Mouse (Mus musculus): ENCODE measurements around the gene Mgat4a.
A peak's percentile ranks its signal among the peaks of the same experiment; 100 is the strongest.

The Mgat4a gene

GRCm38 (mm10) chr1:37464878-37465452 is 75.9 kb downstream of the Mgat4a start:
- no peak for DNase-seq (ENCODE audit: low spot score)

DNA sequence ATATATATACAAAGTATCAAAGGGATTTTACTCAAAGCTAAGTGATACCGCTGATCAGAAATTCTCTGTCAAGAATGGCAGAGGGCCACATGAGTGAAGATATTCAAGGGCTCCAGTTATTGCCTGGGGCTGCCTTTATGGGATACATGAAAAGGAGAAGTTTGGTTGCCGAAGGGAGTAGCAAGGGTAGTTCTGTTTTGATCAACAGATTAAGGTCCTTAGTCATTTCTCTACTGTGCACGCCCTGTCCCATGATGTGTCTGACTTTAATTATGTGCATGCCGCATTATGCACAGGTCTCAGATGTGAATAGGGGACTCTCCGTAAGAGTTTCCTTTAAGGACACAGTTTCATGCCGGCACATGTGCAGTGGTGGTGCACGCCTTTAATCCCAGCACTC is 83.3 kb downstream of the Mgat4a start:
- DNase-seq (ENCODE audit: low spot score) = no peak

DNA sequence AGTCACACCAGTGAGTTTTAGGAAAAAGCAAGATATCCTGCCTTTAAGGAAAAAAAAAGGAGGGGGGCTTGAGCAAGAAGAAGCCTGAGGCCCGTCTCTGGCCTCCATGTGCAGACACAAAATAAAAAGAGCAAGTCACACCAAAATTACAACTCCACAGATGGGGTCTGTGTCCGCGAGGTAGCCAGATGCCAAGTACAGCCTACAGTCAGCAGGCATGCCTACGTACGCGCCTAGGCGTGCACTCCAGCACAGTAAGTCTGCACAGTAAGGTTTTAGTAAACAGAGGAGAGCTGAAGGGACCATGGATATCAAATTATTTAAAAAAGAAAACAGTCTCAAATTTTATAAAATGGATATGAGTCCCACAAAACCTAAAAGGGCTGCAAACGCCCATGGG is 89.5 kb downstream of the Mgat4a start:
- DNase-seq (ENCODE audit: low spot score) = no peak

- peak; percentile 45 for DNase-seq (ENCODE audit: low spot score)
These were observed 92.3 kb downstream of the Mgat4a start for GRCm38 (mm10) chr1:37448361-37449095.

DNA sequence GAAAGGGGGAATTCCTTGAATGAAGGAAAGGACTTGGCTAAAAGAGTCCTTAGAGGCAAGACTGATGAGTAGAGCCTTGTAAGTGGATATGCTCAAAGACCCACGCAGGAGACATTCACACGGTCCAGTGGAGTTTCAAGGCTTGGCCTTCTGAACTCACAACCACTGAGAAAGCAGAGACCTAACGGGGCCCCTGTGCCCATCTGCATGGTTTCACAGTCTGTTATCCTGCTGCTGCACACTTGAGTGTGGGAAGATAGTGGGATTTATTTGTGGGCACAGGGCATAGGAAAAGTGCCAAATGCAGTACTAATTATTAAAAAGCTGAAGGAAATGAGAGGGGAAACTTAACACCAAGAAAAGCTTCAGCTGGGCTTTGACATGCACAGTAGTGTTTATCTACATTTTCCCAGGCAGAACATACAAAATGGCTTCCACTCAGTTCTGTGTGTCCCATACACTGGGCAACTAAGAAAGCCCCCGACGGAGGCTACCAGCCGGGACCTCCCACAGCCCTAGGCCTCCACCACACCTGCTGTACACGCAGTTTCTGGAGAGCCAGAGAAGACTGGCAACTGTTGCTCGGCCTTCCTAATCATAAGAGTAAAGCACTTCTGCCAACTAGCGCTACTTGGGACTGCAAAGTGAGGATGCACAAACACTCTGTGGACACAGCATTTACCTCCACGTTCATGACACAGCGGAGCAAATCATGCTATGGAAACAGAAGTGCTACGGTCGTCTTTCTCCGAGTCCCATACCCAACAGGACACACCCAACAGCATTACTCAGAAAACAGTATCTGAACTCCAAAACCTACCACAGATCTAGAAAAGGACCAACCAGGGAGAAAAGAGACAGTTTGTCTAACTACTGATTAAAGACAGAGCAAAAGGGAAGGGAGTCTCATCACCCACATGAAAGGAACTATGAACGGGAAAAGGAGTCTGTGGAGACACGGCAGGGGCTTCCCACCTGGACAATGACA is 97.7 kb downstream of the Mgat4a start:
- DNase-seq (ENCODE audit: low spot score) = no peak

DNA sequence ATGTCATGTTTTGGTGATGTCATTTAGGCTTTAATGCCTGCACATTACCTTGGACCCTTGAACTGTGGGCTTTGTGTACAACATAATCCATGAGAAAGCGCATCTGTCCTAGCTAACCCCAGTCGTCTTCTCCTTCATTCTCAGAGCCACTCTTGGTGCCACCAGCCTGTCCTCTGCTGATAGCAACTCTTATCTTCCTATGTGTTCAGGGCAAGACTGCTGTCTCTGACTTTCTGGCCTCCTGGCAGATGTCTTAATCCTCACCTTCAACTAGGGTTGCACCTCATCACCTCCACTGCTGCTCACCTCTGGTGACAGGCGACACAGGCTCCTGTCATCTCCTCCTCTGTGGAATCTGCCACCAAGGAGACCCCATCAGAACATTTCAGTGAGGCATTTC is 104.4 kb downstream of the Mgat4a start:
- no peak for DNase-seq (ENCODE audit: low spot score)

DNA sequence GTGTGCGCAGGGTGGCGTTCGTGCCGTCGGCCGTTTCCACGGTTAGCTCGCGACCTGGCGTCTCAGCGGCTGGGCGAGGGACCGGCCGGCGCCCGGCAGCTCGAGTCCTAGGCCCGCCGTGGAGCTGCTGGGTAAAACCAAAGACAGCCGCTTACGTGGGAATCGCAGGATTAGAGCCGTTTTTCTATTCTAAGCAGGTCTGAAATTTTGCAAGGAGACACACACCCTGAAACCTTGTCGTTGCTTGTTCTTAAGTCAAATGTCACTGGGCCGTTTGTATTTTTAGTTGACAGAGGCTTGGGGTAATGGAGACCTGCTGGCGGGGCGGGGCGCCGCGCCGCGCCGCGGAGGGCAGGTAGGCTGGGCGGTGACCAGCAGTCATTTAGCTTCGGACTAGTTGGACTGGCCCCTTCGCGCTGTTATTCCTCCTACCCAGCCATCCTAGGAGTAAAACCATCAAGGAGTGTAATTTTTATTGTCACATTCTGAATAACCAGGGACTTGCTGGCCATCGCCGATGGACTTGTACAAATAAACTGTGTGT is 110.4 kb downstream of the Mgat4a start:
- DNase-seq (ENCODE audit: low spot score) = no peak

GRCm38 (mm10) chr1:37429366-37430296 is 111.2 kb downstream of the Mgat4a start, which contains the start of the genes Coa5 and Unc50:
TSS of gene Coa5 (minus strand) at chr1:37430103.
TSS of gene Unc50 (plus strand) at chr1:37430139.
- DNase-seq (ENCODE audit: low spot score) = peak; percentile 88

DNA sequence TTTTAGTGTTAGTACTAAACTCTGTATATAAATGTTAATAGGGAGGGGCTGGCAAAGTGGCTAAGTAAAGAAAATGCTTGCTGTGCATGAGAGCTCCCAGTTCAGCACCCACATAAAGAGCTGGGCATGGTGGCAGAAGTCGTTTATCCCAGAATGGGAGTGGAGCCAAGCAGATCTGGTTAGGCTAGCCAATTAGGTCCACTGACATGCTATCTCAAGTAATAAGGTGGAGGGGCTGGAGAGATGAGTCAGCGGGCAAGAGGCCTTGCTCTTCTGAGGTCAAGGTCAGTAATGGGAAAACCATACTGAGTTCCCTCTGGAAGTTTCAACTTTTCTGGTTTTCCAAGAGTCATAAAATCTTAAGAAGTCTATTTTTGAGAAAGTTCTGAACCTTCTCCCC is 111.9 kb downstream of the Mgat4a start:
- no peak for DNase-seq (ENCODE audit: low spot score)

DNA sequence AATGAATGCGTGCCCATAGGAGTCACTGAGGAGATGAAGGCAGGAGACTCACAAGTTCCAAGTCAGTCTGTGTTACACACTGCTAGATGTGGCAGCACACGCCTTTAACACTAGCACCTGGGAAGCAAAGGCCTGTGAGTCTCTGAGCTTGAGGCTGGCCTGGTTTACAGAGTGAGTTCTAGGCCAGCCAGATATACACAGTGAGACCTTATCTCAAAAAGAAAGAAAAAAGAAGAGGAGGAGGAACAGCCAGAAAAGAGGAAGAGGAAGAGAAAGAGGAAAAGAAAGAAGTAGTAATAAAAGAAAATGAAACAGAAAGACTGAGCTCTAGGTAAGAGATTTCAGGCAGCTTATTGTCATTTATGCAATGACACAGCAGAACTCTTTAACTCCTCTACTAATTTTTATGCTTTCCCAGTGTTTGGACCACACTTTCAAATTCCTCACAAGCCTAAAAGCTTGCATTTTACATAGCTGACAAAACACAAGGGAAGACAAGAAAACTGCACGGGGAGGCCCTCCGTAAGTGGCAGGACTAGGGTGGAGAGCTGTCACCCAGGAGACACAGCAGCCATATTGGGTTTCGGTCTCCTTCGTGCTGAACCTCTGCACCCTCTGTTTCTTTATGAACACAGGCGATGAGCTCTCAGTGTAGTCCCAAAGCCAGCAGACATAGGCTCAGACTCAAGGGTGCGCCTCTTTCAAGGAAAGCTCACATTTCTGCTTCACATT is 113.5 kb downstream of the Mgat4a start:
- DNase-seq (ENCODE audit: low spot score) = no peak

DNA sequence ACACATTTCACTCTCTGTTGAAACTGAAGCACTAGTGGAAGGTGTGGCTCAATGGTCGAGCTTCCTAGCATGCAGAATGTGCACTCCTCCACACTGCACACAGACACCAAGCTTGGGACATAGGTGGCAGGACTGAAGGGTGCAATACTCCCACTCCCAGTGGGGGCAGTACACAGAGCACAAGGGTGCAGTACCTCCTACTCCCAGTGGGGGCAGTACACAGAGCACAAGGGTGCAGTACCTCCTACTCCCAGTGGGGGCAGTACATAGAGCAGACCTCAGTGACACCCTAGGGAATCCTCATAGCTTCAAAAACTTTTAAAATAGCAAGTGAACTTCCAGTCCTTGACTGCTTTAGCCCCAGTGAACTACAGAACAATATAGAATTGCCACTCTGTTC is 121.4 kb downstream of the Mgat4a start:
- DNase-seq (ENCODE audit: low spot score) = peak; percentile 55

- DNase-seq (ENCODE audit: low spot score) = no peak
These were observed 125.4 kb downstream of the Mgat4a start for GRCm38 (mm10) chr1:37415394-37415793.

GRCm38 (mm10) chr1:37409647-37410046 is 131.2 kb downstream of the Mgat4a start:
- DNase-seq (ENCODE audit: low spot score) = no peak

GRCm38 (mm10) chr1:37408678-37409077 is 132.1 kb downstream of the Mgat4a start:
- DNase-seq (ENCODE audit: low spot score) = no peak

DNA sequence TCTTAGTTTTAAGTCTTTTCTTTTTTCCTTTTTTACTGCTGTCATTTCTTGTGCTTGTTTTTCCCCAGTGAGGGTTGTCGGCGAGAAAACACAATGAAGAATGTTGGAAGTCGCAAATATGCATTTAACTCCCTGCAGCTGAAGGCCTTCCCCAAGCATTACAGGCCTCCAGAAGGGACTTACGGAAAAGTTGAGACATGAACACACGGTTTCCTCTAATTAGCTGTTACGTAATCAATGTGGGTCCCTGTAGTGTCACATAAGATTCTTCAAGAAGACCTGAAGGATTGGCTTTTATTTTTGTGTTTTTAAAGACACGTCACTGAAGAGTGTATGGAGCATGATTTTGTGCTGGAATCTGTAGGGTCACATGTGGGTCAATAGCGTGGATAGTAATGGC is 132.8 kb downstream of the Mgat4a start:
- DNase-seq (ENCODE audit: low spot score) = no peak

- no peak for DNase-seq (ENCODE audit: low spot score)
These were observed 133.6 kb downstream of the Mgat4a start for GRCm38 (mm10) chr1:37407228-37407627.

DNA sequence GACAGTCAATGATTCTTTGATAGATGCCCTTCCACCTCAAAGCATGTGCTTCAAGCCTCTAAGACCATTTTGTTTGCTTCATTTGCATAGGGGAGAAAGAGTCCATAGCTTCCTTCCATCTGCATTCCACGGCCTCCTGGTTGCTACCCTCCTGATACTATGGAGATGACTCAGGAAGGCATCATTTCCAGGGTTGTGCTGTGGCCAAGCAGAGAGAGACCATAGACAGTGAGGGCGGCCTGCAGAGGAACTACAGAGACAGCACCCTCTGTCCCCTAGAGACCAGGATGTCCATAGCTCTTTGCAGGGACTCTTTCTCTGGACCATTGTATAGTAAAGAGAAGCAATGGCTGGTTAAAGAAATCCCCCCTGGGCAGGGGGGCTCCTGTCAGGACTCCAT is 135.7 kb downstream of the Mgat4a start:
- DNase-seq (ENCODE audit: low spot score) = no peak

- DNase-seq (ENCODE audit: low spot score) = peak; percentile 53
These were observed 139.1 kb downstream of the Mgat4a start for GRCm38 (mm10) chr1:37401687-37402086.

DNA sequence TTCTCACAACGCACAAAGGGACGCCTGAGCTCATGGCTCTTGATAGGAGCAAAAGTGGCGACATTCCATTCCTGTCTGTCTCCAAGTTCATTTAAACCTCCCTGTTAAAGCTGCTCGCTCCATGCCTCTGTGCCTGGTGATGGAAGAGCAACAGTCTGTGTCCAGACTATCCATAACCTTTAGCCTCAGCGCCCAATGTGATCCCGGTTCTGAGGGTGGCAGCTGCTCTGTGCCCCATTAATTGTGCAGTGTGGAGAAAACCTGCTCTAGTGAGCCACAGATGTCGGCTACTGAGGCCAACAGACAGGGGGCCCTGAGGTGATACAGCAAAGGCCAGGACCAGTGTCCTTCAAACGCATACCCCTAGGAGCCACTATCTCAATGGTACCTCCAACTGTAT is 141.1 kb downstream of the Mgat4a start:
- DNase-seq (ENCODE audit: low spot score) = no peak

GRCm38 (mm10) chr1:37398961-37399360 is 141.9 kb downstream of the Mgat4a start:
- no peak for DNase-seq (ENCODE audit: low spot score)

- DNase-seq (ENCODE audit: low spot score) = no peak
These were observed 144.3 kb downstream of the Mgat4a start for GRCm38 (mm10) chr1:37396481-37396880.
